Comparison of ENCODE assay signal across 17 mouse cellular contexts in the genomic region with DNA sequence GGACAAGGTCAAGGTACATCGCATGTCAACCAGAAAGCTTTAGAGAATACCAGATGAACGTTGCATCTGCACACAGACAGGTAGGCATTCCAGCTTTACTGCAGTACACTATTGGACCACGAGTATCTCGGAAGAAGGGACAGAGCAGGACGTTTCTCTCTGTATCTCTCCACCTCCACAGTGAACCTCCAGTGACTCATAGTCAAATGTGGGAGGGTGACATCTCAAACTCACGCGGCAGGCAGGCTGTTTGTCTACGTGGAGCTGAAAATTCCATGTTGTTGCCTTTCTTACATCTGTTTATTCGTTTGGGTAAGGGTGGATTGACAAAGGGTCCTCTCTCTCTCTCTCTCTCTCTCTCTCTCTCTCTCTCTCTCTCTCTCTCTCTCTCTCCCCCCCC.
DNase-seq lines count a peak whose midpoint lies in the region.
"Had no signal": no experiment of that assay in that cellular context is flagged by ENCODE, and none has a peak within 500 bp of the region (broad histone marks: within the 10 kb centered on the region; RNA-seq: fewer than 3 reads in every experiment).

No protein-coding gene starts in this region.

- DNase-seq in adrenal gland, postnatal 36 days: peak; percentile 3 to 12
- DNase-seq in adrenal gland, postnatal 10 days: no peak
- peak; percentile 25 for DNase-seq in left cerebral cortex, adult 11 months (ENCODE audit: low spot score)
- DNase-seq in left cerebral cortex, postnatal 10 days (ENCODE audit: extremely low spot score in 1 of 2, low spot score in 2 of 2): no peak
- peak; percentile 75 for DNase-seq in brain, adult 2 months (ENCODE audit: low read depth, low spot score)
- peak; percentile 30 to 69 for DNase-seq in left cerebral cortex, postnatal 25 days (ENCODE audit: low spot score in 2 of 2)
- DNase-seq in ovary, postnatal 14 days (ENCODE audit: low spot score): no peak
- DNase-seq: cerebellum, adult 18-20 months; cerebellum, postnatal 10 days; gastrocnemius, postnatal 25 days; heart, adult 2 months; heart, postnatal 10 days; kidney, adult 9 months; kidney, postnatal 10 days; liver, postnatal 0 days; lung, postnatal 36 days; thymus, postnatal 4 days had no signal

- intact Hi-C loops in left cerebral cortex, postnatal 10 days (cut with DNase I): loop anchor here (10.0 kb wide), 1 partner anchor 1175 kb away; no protein-coding TSS in a partner anchor
- intact Hi-C loops in left cerebral cortex, postnatal 25 days (cut with DNase I): loop anchor here (10.0 kb wide), 1 partner anchor 195 kb away; no protein-coding TSS in a partner anchor

Comparison
In these comparisons a context has a peak if more than half of its experiments do, and no peak if none do; other contexts are left out.
1. DNase-seq: peak in adrenal gland, postnatal 36 days (2 of 2), left cerebral cortex, adult 11 months (single experiment), brain, adult 2 months (single experiment) and left cerebral cortex, postnatal 25 days (2 of 2); none in adrenal gland, postnatal 10 days (single experiment), left cerebral cortex, postnatal 10 days (0 of 2) and ovary, postnatal 14 days (single experiment).